Mouse (Mus musculus) MEL (cell line): Measurements from ENCODE around the gene Szrd1. TPM values are rescaled to one million over a fixed set of nuclear protein-coding genes. Genes with fewer than 3 reads are reported as not detected.
A peak's percentile ranks its signal among the peaks of the same experiment; 100 is the strongest.

Source experiments
- DNase-seq: peaks from one replicate; pipeline ENCODE4 v3.0.0; 2011; ENCODE audit warnings: low read depth, low spot score
- H3K27ac ChIP-seq: 2 replicates; pipeline ENCODE4 v1.5.1; 2012; ENCODE audit warnings: low read depth, mild to moderate bottlenecking, control low read depth, low read length, moderate library complexity; ENCODE audit not compliant: control insufficient read depth
- H3K27me3 ChIP-seq, 2 experiments: fragments of 150-350 bp in 1 of 2; sonication (generic) in 1 of 2; 2 replicates each; pipeline ENCODE4 v1.6.1; 2012; ENCODE audit warnings: low read length in 2 of 2, mild to moderate bottlenecking in 2 of 2, improper control_type of control experiment in 1 of 2, moderate library complexity in 1 of 2; ENCODE audit not compliant: insufficient read depth in 2 of 2, control insufficient read depth in 1 of 2
- H3K36me3 ChIP-seq, 2 experiments: 2 replicates each; pipeline ENCODE4 v1.6.1; 2012 to 2014; ENCODE audit warnings: low read length in 2 of 2, improper control_type of control experiment in 1 of 2, inconsistent platforms in 1 of 2, mild to moderate bottlenecking in 1 of 2; ENCODE audit not compliant: insufficient read depth in 2 of 2, control insufficient read depth in 1 of 2
- H3K4me1 ChIP-seq, 2 experiments: fragments of 150-350 bp in 1 of 2; sonication (generic) in 1 of 2; 2 replicates each; pipeline ENCODE4 v1.6.1; 2012; ENCODE audit warnings: low read length in 2 of 2, improper control_type of control experiment in 1 of 2, mild to moderate bottlenecking in 1 of 2; ENCODE audit not compliant: insufficient read depth in 2 of 2, control insufficient read depth in 1 of 2
- H3K4me3 ChIP-seq, 2 experiments: fragments of 150-350 bp in 1 of 2; sonication (generic) in 1 of 2; 2 replicates each; pipeline ENCODE4 v1.5.1; 2012; ENCODE audit warnings: low read depth in 2 of 2, low read length in 2 of 2, mild to moderate bottlenecking in 2 of 2, moderate library complexity in 2 of 2, control low read depth in 1 of 2, improper control_type of control experiment in 1 of 2; ENCODE audit not compliant: control insufficient read depth in 1 of 2, insufficient read depth in 1 of 2
- H3K79me2 ChIP-seq: 2 replicates; pipeline ENCODE4 v1.6.1; 2012; ENCODE audit warnings: mild to moderate bottlenecking, low read length, moderate library complexity; ENCODE audit not compliant: control insufficient read depth, poor library complexity, insufficient read depth
- H3K9ac ChIP-seq: 2 replicates; pipeline ENCODE4 v1.6.1; 2012; ENCODE audit warnings: low read depth, mild to moderate bottlenecking, control low read depth, low read length, moderate library complexity; ENCODE audit not compliant: control insufficient read depth, poor library complexity, severe bottlenecking
- H3K9me3 ChIP-seq: fragments of 150-350 bp; sonication (generic); replicated peaks from 2 replicates; pipeline ENCODE4 v1.6.1; 2012; ENCODE audit warnings: mild to moderate bottlenecking, low read length, improper control_type of control experiment, moderate library complexity; ENCODE audit not compliant: insufficient read depth
- CHD1 ChIP-seq: IDR thresholded peaks from 2 replicates; pipeline ENCODE4 v1.6.1; 2012; ENCODE audit warnings: low read depth, mild to moderate bottlenecking, inconsistent platforms, low read length, improper control_type of control experiment
- CHD2 ChIP-seq: IDR thresholded peaks from 2 replicates; pipeline ENCODE4 v1.6.1; 2011; ENCODE audit warnings: low read length, improper control_type of control experiment
- EP300 ChIP-seq, 2 experiments: IDR thresholded peaks; 2 replicates each; pipeline ENCODE4 v1.6.1; 2011; ENCODE audit warnings: improper control_type of control experiment in 2 of 2, low read length in 2 of 2, low read depth in 1 of 2, mild to moderate bottlenecking in 1 of 2
- ETS1 ChIP-seq: IDR thresholded peaks from 2 replicates; pipeline ENCODE4 v1.6.1; 2012; ENCODE audit warnings: low read depth, mild to moderate bottlenecking, inconsistent platforms, low read length, improper control_type of control experiment, moderate library complexity
- GATA1 ChIP-seq: IDR thresholded peaks from 2 replicates; pipeline ENCODE4 v1.6.1; 2011; ENCODE audit warnings: low read depth, low read length, improper control_type of control experiment
- HCFC1 ChIP-seq: IDR thresholded peaks from 2 replicates; pipeline ENCODE4 v1.6.1; 2012; ENCODE audit warnings: low read depth, mild to moderate bottlenecking, inconsistent platforms, low read length, improper control_type of control experiment, moderate library complexity
- MAZ ChIP-seq: IDR thresholded peaks from 2 replicates; pipeline ENCODE4 v1.6.1; 2012; ENCODE audit warnings: low read depth, mild to moderate bottlenecking, inconsistent platforms, low read length, improper control_type of control experiment
- MXI1 ChIP-seq: IDR thresholded peaks from 2 replicates; pipeline ENCODE4 v1.6.1; 2011; ENCODE audit warnings: mild to moderate bottlenecking, low read depth, low read length, improper control_type of control experiment
- POLR2A ChIP-seq, 2 experiments: IDR thresholded peaks; 2 replicates each; pipeline ENCODE4 v1.6.1; 2011 to 2012; ENCODE audit warnings: low read length in 2 of 2, mild to moderate bottlenecking in 2 of 2, control low read depth in 1 of 2, improper control_type of control experiment in 1 of 2, low read depth in 1 of 2, moderate library complexity in 1 of 2; ENCODE audit not compliant: control insufficient read depth in 1 of 2, insufficient read depth in 1 of 2, poor library complexity in 1 of 2
- POLR2AphosphoS5 ChIP-seq: IDR thresholded peaks from 2 replicates; pipeline ENCODE4 v1.6.1; 2012; ENCODE audit warnings: low read depth, borderline replicate concordance, mild to moderate bottlenecking, inconsistent platforms, low read length, moderate library complexity, mixed read lengths
- SIN3A ChIP-seq: IDR thresholded peaks from 2 replicates; pipeline ENCODE4 v1.6.1; 2012; ENCODE audit warnings: low read length, improper control_type of control experiment, inconsistent platforms
- TBP ChIP-seq: IDR thresholded peaks from 2 replicates; pipeline ENCODE4 v1.8.0; 2011; ENCODE audit warnings: low read depth, low read length, improper control_type of control experiment
- polyA plus RNA-seq, 2 experiments: library from polyadenylated mRNA; stranded (reverse) in 1 of 2; unstranded in 1 of 2; fragments of >175 nt in 1 of 2; fragments of >200 nt in 1 of 2; gene quantifications; 2 replicates each; pipeline versions ENCODE4 v1.2.1 to v1.2.4; 2012; ENCODE audit warnings: low replicate concordance in 2 of 2, low read depth in 1 of 2; ENCODE audit not compliant: insufficient read length in 2 of 2, insufficient read depth in 1 of 2, missing spikeins in 1 of 2
- total RNA-seq: library from RNA; depleted of rRNA; stranded (reverse); fragments of 300-350 nt; gene quantifications from 2 replicates; pipeline ENCODE4 v1.2.3, GENCODE M21; 2012

Gene Szrd1
- total and polyA plus RNA-seq, 3 experiments, result 63.0 to 137 TPM; not detected in 1

DNA sequence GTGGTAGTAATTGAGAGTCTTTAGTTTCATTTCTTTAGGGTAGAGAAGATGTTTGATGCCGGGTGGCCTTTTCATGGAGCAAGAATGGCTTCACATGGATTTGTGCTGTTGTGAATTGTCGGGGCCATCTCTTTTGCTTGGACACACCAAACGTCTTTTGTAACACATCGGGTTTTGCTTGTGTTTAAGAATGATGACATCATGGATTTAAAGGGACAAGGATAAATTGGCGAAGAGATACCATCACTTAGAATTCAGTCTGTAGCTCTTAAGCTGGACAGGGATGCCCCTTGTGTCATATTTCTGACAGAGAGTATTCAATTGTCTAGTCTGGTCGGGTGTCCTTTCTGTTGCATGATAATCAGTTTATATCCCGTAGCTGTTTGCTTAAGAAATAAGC, 9.5 kb upstream of the Szrd1 start:
- Histone ChIP-seq H3K9ac (peak overlapping the region; percentile 87), H3K79me2 (peaks cover 47% of the 10 kb centered on the region), H3K9me3 (no peaks in the 10 kb centered on the region), H3K27me3 (no peaks in the 10 kb centered on the region), H3K4me3 (peak overlapping the region; percentile 87 to 91), H3K36me3 (peaks cover 0 to 10% of the 10 kb centered on the region in 2 experiments; a peak in 2 of 4 replicates), H3K4me1 (peaks cover 2 to 13% of the 10 kb centered on the region in 2 experiments; a peak in 3 of 4 replicates), H3K27ac (no peak overlapping the region)
- TF ChIP-seq HCFC1, result no peak
- peak; percentile 61 for TF ChIP-seq SIN3A
- TF ChIP-seq MAZ, result no peak
- TF ChIP-seq POLR2AphosphoS5, result no peak
- no peak for TF ChIP-seq CHD2
- no peak for TF ChIP-seq GATA1
- TF ChIP-seq TBP, result no peak
- no peak for TF ChIP-seq POLR2A (IDR thresholded peaks at IDR 0.05; ENCODE audit: control insufficient read depth in 1 of 2, insufficient read depth in 1 of 2, low read depth in 1 of 2, low read length in 2 of 2, poor library complexity in 1 of 2)
- no peak; a peak in 1 of 4 replicates for TF ChIP-seq EP300 (IDR thresholded peaks at IDR 0.05; ENCODE audit: low read depth in 1 of 2, low read length in 2 of 2)
- DNase-seq, result peak; percentile 39

DNA sequence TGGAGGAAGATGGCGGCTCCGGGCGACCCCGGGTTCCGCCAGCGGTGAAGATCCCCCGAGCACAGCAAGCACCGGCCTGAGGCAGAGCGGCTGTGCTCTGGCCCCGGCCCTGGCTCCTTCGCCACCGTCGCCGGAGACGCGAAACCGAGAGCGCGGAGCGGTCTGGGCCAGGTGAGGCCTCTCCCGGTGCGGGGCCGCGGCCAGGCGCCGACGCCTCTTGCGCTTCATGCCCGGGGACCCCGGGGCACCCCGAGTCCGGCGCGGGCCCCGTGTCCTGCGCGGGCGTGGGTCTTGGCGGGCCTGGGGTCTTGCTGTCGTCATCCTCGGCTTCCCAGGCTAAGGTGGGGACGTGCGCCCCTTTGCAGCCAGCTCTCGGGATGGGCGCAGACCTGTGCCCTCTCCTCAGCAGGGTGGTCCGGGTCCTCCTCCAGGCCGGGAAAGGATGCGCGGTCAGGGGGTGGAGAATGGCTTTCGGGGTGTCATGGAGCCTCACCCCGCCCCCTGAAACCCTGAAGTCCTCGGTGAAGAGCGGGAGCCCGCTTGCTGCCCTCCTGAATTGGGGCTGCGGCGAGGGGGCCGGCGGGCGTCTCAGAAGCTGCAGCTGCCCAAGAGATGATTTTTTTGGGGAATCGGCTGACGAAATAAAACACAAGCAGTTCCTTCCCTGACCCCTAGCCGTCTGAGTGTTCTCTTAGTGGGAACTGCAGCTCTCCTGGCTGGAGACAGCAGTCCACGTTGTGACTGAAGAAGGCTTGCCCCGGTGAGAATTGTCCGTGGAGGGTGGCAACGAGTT, 8.6 kb upstream of the Szrd1 start:
- TF ChIP-seq MAZ (0 out of 2 replicates have a peak, but pooled peaks have one; percentile 29), POLR2A (IDR thresholded peaks at IDR 0.05; ENCODE audit: control insufficient read depth in 1 of 2, insufficient read depth in 1 of 2, low read depth in 1 of 2, low read length in 2 of 2, poor library complexity in 1 of 2) (0 out of 4 replicates have a peak, but pooled peaks of 1 of the 2 experiments have one; percentile 14), ETS1 (0 out of 2 replicates have a peak, but pooled peaks have one; percentile 10), MXI1 (peak; percentile 59), CHD1 (0 out of 2 replicates have a peak, but pooled peaks have one; percentile 52), TBP (no peak)

More for the DNA sequence above, 8.6 kb upstream of the Szrd1 start:
- Histone ChIP-seq H3K36me3 (peaks cover 0 to 10% of the 10 kb centered on the region in 2 experiments; a peak in 2 of 4 replicates), H3K79me2 (peaks cover 41% of the 10 kb centered on the region), H3K4me1 (peaks cover 2 to 13% of the 10 kb centered on the region in 2 experiments; a peak in 3 of 4 replicates), H3K27me3 (no peaks in the 10 kb centered on the region), H3K27ac (peak overlapping the region; percentile 65), H3K4me3 (peak overlapping the region; percentile 87 to 91), H3K9ac (peak overlapping the region; percentile 87), H3K9me3 (no peaks in the 10 kb centered on the region)
- DNase-seq, result peak; percentile 71
